Mouse (Mus musculus): ENCODE measurements around the gene Nav1. TPM values are rescaled to one million over a fixed set of nuclear protein-coding genes. Genes with fewer than 3 reads are reported as not detected.

The Nav1 gene
- 12.8 and 15.0 TPM in 2 replicates for polyA plus RNA-seq (2015; fragmentation: Nextera tagmentation; extraction: Ambion mirVana)

DNA sequence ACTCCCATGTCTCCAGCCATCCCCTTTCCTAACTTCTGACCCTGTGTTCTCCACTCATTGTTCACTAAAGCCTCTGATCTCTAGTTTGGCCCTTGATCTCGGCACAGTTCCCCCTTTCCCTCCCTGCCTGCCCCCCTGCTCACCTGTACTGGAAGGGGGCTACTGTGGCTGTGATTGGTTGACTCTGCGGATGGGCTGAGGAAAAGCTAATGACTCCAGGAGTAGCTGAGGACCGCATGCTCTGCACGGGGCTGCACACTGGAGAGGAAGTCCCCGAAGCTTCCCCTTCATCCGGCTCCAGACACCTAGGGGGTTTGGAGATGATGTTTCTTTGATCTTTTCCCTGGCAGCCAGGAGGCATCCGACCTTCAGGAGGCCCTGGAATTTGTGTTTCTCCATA, at the start of gene Nav1:
Gene Nav1 (minus strand): TSS at position 277 of the 400 bp plus-strand sequence.
- H3K27me3 ChIP-seq, result no peaks in the 10 kb centered on the region
- no peaks in the 10 kb centered on the region for H3K9me3 ChIP-seq
- H3K4me2 ChIP-seq (replicated peaks), result no peak within 1 kb of the TSS
- peaks cover 10% of the 10 kb centered on the region for H3K4me1 ChIP-seq
- H3K9ac ChIP-seq, result no peak within 1 kb of the TSS
- H3K27ac ChIP-seq, result no peak within 1 kb of the TSS
- WGBS, result 21% methylated on average over 7 of the region's 7 CpGs
- no peak within 1 kb of the TSS for H3K4me3 ChIP-seq
- no peaks in the 10 kb centered on the region for H3K36me3 ChIP-seq
- no peak for ATAC-seq (ENCODE audit: low FRiP score, low read depth)

DNA sequence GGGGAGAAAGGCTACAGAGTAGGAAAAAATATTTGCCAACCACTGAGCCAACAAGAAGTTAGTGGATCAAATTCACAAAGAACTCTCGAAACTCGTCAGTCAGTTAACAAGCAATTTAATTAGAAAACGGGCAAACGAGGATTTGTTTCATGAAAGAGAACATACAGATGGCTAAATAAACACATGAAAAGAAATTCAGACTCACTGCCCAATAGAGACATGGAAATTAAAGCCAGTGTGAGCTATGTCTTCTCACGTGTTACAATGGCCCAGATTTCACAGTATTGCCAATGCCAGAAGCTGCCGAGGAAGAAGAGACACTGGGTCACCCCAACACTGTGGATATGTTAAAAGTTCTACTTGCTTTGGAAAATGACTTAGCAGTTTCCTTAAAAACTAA, 46.8 kb upstream of the Nav1 start:
- Histone ChIP-seq H3K4me1 (peaks cover under 1% of the 10 kb centered on the region), H3K27me3 (no peaks in the 10 kb centered on the region), H3K4me3 (no peak overlapping the region), H3K9ac (no peak overlapping the region), H3K36me3 (peaks cover 5% of the 10 kb centered on the region; the same call in 1 of the 2 replicates), H3K9me3 (peaks cover 8% of the 10 kb centered on the region; the same call in 1 of the 2 replicates), H3K4me2 (replicated peaks) (no peak overlapping the region), H3K27ac (no peak overlapping the region)
- no peak for ATAC-seq (ENCODE audit: low FRiP score, low read depth)
- WGBS, result 77% methylated on average over 6 of the region's 6 CpGs

DNA sequence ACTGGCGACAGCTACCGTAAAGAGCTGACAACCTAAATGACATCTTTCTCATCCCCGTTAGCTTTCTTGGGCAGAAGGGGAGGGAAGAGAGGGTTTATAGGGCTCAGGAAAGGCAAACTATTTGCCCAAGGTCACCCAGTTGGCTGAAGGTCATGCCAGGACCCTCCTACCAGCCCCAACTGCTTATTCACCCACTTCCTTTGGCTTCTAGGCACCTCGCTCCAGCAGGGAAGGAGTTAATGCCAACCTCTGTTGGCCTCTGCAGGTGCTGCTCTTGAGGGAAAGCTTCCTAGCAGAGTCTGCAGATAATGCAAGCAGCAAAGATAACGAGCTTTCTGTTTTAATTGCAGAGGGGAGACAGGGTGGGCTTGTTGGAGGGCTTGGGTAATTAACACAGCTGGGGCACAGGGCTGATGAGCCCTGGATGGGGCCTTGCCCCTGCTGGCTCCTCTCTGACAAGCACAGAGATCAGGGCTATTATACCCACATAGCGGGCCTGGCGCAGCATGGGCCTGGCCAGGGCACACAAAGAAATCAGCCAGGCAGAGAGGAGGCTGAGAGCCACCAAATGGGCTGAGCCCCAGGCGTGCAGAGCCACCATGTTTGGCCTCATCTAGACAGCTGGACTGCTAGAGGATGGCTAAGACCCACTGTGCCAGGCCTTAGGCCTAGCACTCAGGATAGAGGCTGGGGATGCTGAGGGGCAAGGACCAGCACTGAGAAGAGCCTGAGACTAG, 38.5 kb upstream of the Nav1 start:
- H3K27me3 ChIP-seq, result no peaks in the 10 kb centered on the region
- H3K9ac ChIP-seq, result no peak overlapping the region
- no peaks in the 10 kb centered on the region for H3K9me3 ChIP-seq
- 68% methylated on average over 8 of the region's 8 CpGs for WGBS
- no peak overlapping the region for H3K4me3 ChIP-seq
- H3K4me2 ChIP-seq (replicated peaks), result no peak overlapping the region
- H3K4me1 ChIP-seq, result peaks cover 5% of the 10 kb centered on the region; the same call in 1 of the 2 replicates
- H3K36me3 ChIP-seq, result no peaks in the 10 kb centered on the region
- no peak for ATAC-seq (ENCODE audit: low FRiP score, low read depth)
- no peak overlapping the region for H3K27ac ChIP-seq

DNA sequence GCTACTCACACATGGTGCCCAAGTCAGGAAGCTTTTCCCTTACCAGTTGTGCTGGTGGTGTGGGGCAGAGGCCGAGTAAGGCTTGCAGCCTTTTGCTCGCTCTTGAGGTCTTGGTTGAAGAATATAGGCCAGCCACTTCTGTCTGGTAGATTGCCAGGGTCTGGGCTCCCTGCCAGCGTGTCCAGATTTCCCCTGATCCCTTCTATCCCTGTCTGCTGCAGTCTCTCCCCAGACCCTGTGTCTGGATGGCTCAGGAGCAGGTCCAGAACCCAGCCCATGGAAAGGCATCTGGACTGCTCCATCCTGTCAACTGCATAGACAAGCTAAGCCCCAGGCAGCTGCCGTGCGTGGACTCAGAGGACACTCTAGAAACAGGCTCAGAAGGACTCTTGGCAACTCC, 37.0 kb upstream of the Nav1 start:
- Histone ChIP-seq H3K4me1 (peaks cover 5% of the 10 kb centered on the region; the same call in 1 of the 2 replicates), H3K27ac (no peak overlapping the region), H3K4me2 (replicated peaks) (no peak overlapping the region), H3K27me3 (no peaks in the 10 kb centered on the region), H3K9ac (no peak overlapping the region), H3K4me3 (no peak overlapping the region), H3K36me3 (no peaks in the 10 kb centered on the region), H3K9me3 (no peaks in the 10 kb centered on the region)
- WGBS, result 71% methylated on average over 5 of the region's 5 CpGs
- no peak for ATAC-seq (ENCODE audit: low FRiP score, low read depth)

DNA sequence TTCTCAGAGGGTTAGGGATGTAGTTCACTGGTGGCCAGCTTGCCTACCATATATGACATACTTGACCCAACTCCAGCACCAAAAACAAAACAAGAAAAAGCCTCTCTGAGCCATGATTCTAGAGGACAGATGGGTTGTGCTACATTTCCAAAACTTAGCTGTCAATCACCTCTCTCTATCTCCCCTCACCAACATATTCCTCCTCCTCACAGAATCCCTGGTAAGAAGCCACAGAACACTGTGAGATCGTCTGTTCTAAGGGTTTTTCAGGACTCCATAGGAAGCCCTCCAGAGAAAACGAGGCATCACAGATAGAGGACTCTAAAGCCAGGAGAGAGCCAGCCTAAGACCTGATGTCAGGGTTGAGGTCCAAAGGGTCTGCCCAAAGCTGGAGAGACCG, 36.6 kb upstream of the Nav1 start:
- H3K36me3 ChIP-seq, result no peaks in the 10 kb centered on the region
- no peak overlapping the region for H3K4me2 ChIP-seq (replicated peaks)
- no peaks in the 10 kb centered on the region for H3K9me3 ChIP-seq
- no peaks in the 10 kb centered on the region for H3K27me3 ChIP-seq
- H3K4me1 ChIP-seq, result peaks cover 5% of the 10 kb centered on the region; the same call in 1 of the 2 replicates
- 83% methylated on average over 3 of the region's 3 CpGs for WGBS
- H3K9ac ChIP-seq, result no peak overlapping the region
- no peak overlapping the region for H3K4me3 ChIP-seq
- no peak overlapping the region for H3K27ac ChIP-seq
- ATAC-seq (ENCODE audit: low FRiP score, low read depth), result no peak

DNA sequence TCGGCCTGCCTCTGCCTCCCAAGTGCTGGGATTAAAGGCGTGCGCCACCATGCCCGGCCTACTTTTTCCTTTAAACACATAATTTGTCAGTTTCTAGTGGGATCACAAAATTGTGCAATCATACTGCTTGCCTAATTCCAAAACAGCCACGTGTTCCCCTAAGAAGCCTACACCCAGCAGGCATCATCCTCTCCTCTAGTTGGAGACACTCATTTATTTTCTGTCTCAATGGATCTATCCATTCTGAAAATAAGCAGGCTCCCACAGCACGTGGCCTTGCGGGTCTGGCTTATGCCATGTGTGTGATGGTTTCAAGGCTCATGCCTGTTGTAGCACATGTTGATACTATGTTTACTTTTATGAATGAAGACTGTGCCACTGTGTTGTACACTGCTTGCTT, 32.8 kb upstream of the Nav1 start:
- H3K4me1 ChIP-seq, result peaks cover 21% of the 10 kb centered on the region
- H3K9me3 ChIP-seq, result no peaks in the 10 kb centered on the region
- no peaks in the 10 kb centered on the region for H3K27me3 ChIP-seq
- H3K9ac ChIP-seq, result no peak overlapping the region
- H3K36me3 ChIP-seq, result no peaks in the 10 kb centered on the region
- WGBS, result 89% methylated on average over 7 of the region's 7 CpGs
- H3K4me2 ChIP-seq (replicated peaks), result no peak overlapping the region
- no peak overlapping the region for H3K27ac ChIP-seq
- no peak overlapping the region for H3K4me3 ChIP-seq
- no peak for ATAC-seq (ENCODE audit: low FRiP score, low read depth)

DNA sequence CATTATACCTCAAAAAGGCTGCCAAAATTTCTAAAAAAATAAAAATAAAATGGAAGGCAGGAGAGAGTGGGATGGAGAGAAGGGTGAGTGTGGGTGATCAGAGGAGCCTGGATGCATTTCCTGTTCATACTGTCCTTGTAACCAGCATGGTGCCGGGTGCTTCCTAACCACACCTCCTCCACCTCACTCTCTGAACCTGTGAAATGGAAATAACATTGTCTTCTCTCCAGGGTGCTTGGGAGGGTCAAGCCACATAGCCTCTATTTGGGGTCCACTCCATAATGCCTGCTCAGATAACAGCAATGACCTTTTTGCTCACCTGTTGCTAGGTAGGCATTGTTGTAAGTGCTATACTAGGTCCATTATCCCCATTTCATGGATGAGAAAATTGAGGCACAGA, 32.0 kb upstream of the Nav1 start:
- no peaks in the 10 kb centered on the region for H3K27me3 ChIP-seq
- no peak for ATAC-seq (ENCODE audit: low FRiP score, low read depth)
- WGBS, result 96% methylated on average over 1 of the region's 1 CpGs

DNA sequence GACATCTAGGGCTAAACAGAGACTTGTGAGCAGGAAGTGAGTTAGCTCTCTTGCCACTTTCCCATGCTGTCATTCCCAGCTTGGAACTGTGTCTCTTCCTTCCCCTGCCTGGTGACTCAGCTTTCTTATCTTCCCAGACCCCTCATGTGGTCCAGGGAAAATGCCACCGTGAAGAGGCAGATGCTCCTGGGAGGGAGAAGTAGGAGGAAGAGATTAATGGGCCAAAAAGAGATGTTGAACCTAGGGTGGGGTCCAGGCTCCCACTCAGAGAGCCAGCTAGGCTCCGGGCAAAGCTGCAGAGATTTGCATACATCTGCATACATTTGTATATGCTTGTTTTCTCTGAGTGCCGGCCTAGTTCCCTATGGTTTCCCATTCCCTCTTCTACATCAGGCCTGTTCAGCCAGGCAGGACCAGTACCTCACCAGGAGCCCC, 30.5 kb upstream of the Nav1 start:
- WGBS, result 14% methylated on average over 3 of the region's 3 CpGs
- ATAC-seq (ENCODE audit: low FRiP score, low read depth), result no peak
- Histone ChIP-seq H3K27me3 (no peaks in the 10 kb centered on the region), H3K4me2 (replicated peaks) (no peak overlapping the region), H3K36me3 (no peaks in the 10 kb centered on the region), H3K9ac (no peak overlapping the region), H3K4me1 (peaks cover 17% of the 10 kb centered on the region), H3K4me3 (no peak overlapping the region), H3K27ac (no peak overlapping the region), H3K9me3 (no peaks in the 10 kb centered on the region)

More for the DNA sequence above, 32.0 kb upstream of the Nav1 start:
- Histone ChIP-seq H3K4me2 (replicated peaks) (no peak overlapping the region), H3K9ac (no peak overlapping the region), H3K9me3 (no peaks in the 10 kb centered on the region), H3K4me1 (peaks cover 19% of the 10 kb centered on the region), H3K27ac (no peak overlapping the region), H3K4me3 (no peak overlapping the region), H3K36me3 (no peaks in the 10 kb centered on the region)

DNA sequence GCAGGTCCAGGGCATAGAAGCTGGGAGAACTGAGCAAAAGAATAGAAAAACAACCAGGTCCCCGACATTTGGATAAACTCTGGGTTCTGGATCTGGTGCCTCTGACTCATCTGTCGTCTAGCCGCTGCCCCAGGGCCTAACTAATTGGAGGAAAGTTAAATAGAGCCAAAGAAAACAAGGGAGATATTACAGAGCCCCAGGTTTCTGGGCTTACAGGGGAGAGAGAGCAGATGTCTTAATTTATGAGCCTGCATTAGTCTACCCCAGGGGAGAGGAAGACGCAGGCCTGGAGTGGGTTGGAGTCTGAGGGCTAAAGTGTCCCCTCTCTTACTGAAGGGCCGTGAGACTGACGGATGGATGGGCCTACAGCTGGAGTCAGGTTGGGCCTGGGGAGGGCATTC, 29.0 kb upstream of the Nav1 start:
- ATAC-seq (ENCODE audit: low FRiP score, low read depth), result no peak; the same call in 1 of the 2 replicates
- peaks cover 24% of the 10 kb centered on the region for H3K4me1 ChIP-seq
- H3K4me3 ChIP-seq, result no peak overlapping the region
- 14% methylated on average over 6 of the region's 6 CpGs for WGBS
- H3K27me3 ChIP-seq, result no peaks in the 10 kb centered on the region
- no peak overlapping the region for H3K9ac ChIP-seq
- H3K36me3 ChIP-seq, result no peaks in the 10 kb centered on the region
- no peak overlapping the region for H3K4me2 ChIP-seq (replicated peaks)
- H3K27ac ChIP-seq, result no peak overlapping the region
- no peaks in the 10 kb centered on the region for H3K9me3 ChIP-seq

DNA sequence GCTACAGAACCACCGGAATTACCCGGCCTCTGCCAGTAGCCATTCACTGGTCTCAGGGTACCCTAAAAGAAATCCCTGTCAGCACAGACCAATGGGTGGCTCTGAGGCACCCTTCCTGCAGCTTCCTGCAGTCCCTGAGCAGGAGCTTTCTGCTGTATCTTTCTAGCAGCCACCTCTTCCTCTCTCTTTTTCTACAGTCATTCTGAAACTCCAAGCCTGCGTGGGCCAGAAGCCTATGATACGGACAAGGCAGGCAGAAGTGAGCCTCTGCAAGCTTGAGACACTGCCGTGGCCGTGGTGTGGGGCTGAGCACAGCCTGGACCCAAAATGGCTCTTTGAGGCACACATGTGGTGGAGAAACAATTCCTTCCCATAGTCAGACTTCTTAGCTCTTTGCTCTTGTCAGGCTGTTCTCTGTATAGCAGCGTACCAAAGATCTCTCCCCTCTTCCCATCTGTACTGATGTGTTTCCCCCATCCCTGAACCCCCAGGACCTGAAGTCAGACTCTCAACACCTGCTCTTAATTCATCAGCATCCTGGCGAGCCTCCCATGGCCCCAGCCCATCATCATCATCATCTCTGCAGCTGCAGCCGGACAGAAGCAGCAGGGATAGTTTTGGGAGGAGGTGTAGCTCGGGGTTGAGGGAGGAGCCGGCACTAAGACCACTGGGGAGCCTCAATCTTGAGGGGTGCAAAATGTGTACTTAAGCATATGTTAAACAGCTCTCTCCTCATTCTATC, 28.4 kb upstream of the Nav1 start:
- H3K27me3 ChIP-seq, result no peaks in the 10 kb centered on the region
- no peak overlapping the region for H3K9ac ChIP-seq
- no peaks in the 10 kb centered on the region for H3K36me3 ChIP-seq
- no peak overlapping the region; the same call in 1 of the 2 replicates for H3K27ac ChIP-seq
- no peak overlapping the region for H3K4me3 ChIP-seq
- no peak overlapping the region; the same call in 1 of the 2 replicates for H3K4me2 ChIP-seq (replicated peaks)
- no peak for ATAC-seq (ENCODE audit: low FRiP score, low read depth)
- no peaks in the 10 kb centered on the region for H3K9me3 ChIP-seq
- 63% methylated on average over 11 of the region's 11 CpGs for WGBS
- H3K4me1 ChIP-seq, result peaks cover 28% of the 10 kb centered on the region

DNA sequence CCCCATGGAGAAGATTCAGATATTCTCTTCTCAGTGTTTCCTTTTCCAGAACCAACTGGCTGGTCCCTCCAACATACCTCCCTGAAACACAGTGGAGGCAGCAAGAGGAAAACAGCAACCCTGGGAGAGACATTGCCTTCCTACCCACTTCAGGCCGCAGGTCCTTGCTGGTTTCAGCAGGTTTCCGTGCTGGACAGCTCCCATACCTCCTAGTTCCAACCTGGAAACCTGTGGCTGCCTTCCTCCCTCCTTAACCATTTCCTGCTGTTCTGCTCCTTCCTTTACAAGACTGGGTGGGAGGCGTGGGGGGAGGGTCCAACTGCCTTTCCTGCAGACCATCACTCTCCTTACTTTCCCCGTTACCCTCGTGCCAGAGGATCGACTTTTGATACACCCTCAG, 27.7 kb upstream of the Nav1 start:
- H3K4me3 ChIP-seq, result no peak overlapping the region
- no peaks in the 10 kb centered on the region for H3K36me3 ChIP-seq
- 8% methylated on average over 6 of the region's 6 CpGs for WGBS
- no peak overlapping the region for H3K9ac ChIP-seq
- H3K27me3 ChIP-seq, result no peaks in the 10 kb centered on the region
- no peak for ATAC-seq (ENCODE audit: low FRiP score, low read depth)
- no peak overlapping the region for H3K4me2 ChIP-seq (replicated peaks)
- H3K27ac ChIP-seq, result no peak overlapping the region
- H3K4me1 ChIP-seq, result peaks cover 35% of the 10 kb centered on the region
- no peaks in the 10 kb centered on the region for H3K9me3 ChIP-seq

DNA sequence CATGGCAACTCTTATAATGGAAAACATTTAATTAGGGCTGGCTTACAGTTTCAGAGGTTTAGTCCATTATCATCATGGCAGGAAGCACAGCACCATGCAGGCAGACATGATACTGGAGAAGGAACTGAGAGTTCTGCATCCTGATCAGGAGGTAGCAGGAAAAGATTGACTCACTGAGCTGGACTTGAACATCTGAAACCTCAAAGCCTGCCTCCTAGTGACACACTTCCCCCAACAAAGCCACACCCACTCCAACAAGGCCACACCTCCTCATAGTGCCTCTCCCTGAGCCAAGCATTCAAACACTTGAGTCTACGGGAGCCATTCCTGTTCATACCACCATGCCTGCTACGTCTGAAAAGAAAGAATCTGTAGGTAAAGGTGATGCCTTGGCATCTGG, 26.8 kb upstream of the Nav1 start:
- Histone ChIP-seq H3K36me3 (no peaks in the 10 kb centered on the region), H3K27me3 (no peaks in the 10 kb centered on the region), H3K27ac (no peak overlapping the region), H3K4me3 (no peak overlapping the region), H3K9me3 (peaks cover 2% of the 10 kb centered on the region; the same call in 1 of the 2 replicates), H3K4me1 (peaks cover 38% of the 10 kb centered on the region), H3K9ac (no peak overlapping the region), H3K4me2 (replicated peaks) (no peak overlapping the region)
- WGBS, result 76% methylated on average over 2 of the region's 2 CpGs
- ATAC-seq (ENCODE audit: low FRiP score, low read depth), result no peak

Data from limb, embryonic 13.5 days (tissue).